Mouse (Mus musculus): Measurements from ENCODE around the gene Ddx52.
A peak's percentile ranks its signal among the peaks of the same experiment; 100 is the strongest.

The Ddx52 gene

DNA sequence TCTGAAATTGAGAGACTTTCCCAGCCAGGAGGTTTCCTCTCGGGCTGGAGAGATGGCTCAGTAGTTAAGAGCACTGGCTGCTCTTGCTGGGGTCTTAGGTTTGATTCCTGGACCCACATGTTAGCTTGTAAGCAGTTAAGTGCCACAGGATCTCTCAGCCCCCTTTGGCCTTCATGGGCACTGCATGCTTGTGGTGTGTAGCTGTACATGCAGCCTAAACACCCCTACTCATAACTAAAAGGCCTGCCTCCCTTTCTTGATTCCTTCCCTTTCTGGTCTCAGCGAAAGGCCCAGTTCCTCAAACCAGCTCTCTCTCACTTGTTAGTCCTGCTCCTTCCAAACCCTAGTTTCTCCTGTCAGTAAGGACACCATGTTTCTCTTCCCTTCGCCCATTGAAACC, 27.2 kb downstream of the Ddx52 start:
- no peak for DNase-seq

DNA sequence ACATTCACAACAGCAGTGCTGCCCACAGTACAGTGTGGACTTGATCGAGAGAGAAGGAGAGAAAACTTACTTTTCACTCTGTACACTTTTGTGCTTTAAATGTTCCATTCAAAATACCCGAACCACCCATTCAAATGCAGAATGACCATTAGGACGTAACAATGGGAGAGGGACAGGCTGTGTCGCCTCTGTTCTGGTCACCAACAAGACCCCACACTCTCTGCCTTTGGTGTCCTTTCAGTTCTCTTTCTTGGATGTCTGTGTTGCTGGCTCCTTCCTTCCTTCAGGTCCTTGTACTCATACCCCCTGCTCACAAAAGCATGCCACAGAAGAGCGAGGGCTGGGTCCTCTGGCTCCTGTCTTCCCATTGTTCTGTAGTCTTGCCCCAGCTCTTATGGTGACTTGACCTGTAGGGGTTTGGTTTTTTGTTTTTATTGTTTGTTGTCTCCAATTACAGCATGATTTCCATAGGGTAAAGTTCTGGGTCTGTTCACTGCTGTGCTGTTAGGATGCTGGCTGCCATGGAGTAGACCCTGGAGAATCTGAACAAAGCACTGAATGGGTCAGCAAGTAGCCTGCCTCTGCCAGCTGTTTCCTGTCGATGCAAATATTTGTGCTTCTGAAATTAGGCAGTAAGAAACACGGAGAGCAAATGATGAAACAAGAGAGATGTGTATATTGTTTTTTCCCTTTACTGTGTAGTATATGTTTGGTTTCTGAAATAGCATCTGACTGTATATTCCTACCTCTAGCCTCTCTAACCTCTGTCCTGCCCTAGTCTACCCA, 32.9 kb downstream of the Ddx52 start:
- DNase-seq: no peak

DNA sequence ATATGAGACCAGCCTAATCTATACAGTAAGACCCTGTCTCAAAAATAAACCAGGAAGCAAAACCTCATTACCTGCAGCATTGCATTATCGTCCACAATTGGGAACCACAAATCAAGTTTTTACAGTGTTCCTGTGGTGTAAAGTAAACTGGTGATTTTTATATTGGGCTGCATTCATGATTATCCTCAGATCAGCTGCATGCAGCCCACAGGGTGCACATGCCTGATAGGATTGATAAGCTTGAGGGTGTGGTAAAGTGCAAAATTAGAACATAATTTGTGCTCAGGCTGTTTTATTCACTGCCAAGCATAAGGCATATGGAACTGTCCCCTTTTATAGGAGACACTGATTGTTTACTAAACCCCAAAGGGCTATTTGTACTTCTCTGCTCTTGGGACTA, 33.6 kb downstream of the Ddx52 start:
- peak; percentile 15 for DNase-seq

- no peak for DNase-seq
Measured at GRCm38 (mm10) chr11:83976236-83976977, 34.5 kb downstream of the Ddx52 start.

GRCm38 (mm10) chr11:83977810-83978209, 35.9 kb downstream of the Ddx52 start:
- DNase-seq: no peak

DNA sequence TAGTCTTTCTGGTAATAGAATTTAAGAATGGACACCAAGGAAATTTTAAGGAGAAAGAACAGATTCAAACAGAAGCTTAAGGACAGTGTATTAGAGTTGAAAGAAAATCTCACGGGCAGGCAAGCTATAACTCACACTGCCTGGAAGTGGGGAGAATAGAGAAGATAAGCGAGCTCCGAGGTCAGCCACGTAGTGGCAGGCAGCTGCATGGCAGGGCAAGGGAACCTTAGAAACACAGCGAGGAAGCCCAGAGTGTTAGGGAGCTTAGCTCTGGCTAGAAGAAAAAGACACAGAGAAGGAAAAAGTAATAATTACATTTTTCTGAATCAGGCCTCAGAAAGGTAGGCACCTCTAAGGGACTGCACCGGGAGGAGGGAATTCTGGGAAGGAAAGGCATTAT, 38.1 kb downstream of the Ddx52 start:
- DNase-seq: no peak

GRCm38 (mm10) chr11:83981338-83981737, 39.5 kb downstream of the Ddx52 start:
- no peak for DNase-seq

DNA sequence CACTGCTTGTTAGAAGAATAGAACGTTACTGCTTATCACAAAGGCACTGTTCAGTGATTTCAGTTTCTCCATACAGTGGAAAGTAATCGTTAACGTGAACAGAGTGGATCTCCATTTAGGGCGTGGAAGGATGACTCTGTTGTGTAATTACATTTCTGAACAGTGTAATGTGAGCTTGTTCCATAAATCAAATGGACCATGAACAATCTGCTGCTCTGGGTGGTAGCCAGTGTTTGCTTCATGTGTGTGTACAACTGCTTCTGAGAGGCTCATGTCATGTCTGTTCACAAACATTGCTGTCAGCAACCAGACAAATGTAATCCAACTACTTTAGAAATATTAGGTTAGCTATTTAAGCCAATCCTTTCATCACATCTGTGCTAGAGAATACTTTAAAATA, 49.8 kb downstream of the Ddx52 start:
- no peak for DNase-seq

DNA sequence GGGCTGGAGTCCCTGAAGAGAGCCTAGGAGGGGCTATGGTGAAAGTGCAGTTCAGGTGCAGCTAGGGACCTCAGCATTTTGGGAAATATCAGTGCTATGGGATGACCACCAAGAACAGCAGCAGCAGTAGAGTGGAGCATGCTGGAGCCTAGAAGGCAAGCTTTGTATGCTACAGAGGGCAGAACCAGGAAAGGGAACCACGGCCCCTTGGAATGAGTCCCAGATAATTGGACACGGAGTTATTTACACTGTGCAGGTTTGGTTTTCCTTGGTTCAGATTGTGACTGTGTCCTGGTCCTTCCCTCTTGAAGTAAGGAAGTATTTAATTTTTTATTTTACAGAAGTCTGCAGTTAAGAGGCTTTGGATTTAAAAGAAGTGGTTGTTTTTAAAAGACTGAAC, 51.6 kb downstream of the Ddx52 start:
- DNase-seq: no peak

DNA sequence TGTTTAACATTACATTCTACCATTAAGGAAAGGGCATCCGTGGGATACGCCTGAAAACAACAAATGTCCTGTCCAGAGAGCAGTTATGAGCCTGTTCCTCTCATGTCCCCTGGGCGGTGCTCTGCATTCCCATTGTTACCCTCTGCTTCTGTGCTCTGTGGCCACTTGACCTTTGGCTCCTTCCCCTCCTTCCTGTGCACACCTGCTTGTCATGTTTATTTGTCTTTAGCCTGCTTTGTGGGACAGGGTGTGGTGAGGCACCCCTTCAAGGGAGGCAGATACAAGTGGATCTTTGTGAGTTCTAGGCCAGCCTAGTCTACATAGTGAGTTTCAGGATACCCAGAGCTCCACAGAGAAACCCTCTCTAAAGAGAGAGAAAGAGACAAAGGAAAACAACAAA, 52.6 kb downstream of the Ddx52 start:
- no peak for DNase-seq

DNA sequence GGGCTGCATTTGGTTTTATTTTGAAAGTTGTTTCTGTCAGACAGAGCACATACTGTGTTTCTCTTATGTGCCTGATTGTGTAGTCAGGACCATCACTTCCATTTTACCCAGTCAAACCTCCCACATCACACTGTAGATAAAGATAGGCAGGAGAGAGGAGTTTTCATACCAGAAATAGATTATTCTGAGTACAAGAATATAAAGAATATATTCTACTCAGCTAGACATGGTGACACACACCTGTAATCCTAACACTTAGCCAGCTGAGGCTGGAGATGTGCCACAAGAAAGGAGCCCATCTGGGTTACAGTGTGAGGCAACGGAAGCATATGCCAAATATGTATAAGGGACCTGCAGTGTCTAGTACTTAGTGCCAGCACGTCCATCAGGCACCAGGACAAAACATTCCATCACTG, 53.7 kb downstream of the Ddx52 start:
- DNase-seq: no peak

DNA sequence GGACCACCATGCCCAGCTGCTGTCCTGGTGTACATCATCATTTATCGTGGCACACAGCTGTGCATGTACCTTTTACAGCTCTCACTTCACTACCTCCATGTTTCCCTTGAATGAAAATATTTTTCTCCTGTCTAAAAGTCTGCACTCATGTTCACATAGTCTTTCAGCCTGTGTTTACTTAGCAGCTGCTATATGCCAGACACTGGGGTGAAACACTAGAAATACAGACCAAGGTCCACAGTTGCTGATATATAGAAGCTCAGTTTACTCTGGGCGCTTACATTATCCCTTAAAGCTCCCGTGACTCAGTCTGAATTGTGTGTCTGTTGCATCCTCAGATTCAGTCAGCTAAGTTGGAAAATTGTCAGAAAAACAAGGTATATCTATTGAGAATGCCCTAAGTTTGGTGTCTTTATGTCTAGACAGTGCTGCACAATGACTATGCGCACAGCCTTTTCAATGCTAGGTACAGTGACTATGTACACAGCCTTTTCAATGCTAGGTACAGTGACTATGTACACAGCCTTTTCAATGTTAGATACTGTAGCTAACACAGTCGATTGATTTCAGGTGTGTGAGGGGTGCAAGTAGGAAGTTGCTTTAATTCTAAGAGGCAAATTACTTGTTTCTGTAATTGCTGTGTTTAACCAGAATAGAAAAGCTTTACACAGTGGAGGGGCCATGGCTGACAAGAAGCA, 55.5 kb downstream of the Ddx52 start:
- no peak for DNase-seq

DNA sequence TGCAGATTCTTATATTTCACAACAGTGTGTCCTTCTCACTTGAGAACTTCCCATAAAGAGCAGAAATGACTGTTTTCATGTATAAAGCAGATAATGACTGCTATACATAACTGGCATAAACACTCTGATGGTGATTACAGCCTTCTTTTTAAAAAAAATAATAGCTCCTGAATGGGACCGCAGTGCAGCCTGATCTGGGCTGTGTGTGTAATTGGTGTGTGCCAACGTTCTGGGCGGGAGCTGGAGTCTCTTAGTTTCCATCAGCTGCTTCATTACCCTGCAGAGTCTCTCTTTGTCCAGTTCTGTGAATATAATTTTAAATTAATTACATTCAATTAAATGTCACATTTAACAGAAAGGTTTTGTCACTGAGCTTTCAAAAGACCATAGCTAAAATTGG, 57.1 kb downstream of the Ddx52 start:
- DNase-seq: no peak

DNA sequence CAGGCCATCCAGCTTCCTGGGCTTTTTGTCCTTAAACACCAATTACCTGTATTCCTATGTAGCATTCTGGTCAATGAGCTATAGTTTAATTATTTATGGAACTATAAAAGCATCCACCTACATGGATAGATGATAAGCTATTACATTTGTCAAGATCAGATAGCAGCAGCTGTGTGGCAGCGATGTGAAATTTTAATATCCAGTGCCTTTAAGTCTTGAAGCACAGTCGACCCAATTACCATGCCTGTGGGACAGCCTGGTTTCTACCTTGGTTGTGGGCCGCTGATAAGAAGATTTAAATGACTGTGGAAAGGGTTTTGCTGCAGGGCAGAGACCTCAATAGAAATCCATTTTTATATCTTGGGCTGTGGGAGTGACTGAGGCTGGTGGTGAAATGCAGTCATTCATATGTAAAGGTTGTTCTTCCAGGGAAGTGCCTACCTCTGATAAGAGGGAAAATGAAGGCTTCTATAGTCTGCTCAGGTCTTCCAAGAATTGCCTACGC, 57.6 kb downstream of the Ddx52 start:
- no peak for DNase-seq

GRCm38 (mm10) chr11:84001257-84001656, 59.4 kb downstream of the Ddx52 start:
- no peak for DNase-seq

GRCm38 (mm10) chr11:84003986-84004385, 62.1 kb downstream of the Ddx52 start:
- no peak for DNase-seq

DNA sequence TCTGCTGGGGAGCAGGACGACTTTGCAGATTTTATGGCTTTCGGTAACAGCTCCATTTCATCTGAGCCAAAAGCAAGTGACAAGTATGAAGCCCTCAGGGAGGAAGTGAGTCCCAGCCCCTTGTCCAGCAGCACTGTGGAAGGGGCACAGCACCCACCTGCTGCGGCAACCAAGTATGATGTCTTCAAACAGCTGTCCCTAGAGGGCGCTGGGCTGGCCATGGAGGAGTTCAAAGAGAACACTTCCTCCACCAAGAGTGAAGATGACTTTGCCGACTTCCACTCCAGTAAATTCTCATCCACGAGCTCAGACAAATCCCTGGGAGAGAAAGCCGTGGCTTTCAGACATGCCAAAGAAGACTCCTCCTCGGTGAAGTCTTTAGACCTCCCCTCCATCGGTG, 67.1 kb downstream of the Ddx52 start:
- no peak for DNase-seq

GRCm38 (mm10) chr11:84010411-84010810, 68.5 kb downstream of the Ddx52 start:
- no peak for DNase-seq

DNA sequence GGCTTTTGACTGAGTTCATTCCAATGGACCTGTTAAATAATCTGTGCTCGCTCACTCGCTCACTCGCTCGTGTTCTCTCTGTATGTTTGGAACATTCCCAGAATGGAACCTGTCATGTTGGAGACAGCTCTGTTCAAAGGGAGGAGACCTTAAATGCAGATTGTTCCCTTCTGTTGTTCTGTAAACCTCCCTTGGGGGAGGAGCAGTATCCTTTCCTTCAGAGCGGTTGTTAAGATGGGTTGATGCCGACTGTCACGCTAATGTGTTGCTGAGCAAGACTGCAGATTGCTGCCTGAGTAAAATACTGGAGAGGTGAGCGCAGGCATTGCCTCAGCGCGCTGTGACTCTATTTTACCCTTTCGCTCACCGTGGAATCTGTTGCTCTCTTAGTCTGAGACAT, 69.2 kb downstream of the Ddx52 start:
- no peak for DNase-seq

GRCm38 (mm10) chr11:84011576-84011975, 69.7 kb downstream of the Ddx52 start:
- DNase-seq: no peak
